Mouse (Mus musculus): Measurements from ENCODE around the gene Pkd1l2. TPM values are rescaled to one million over a fixed set of nuclear protein-coding genes. Genes with fewer than 3 reads are reported as not detected.
A peak's percentile ranks its signal among the peaks of the same experiment; 100 is the strongest.

Gene Pkd1l2
- polyA plus RNA-seq, 1 experiment from 2014 or later: not detected

DNA sequence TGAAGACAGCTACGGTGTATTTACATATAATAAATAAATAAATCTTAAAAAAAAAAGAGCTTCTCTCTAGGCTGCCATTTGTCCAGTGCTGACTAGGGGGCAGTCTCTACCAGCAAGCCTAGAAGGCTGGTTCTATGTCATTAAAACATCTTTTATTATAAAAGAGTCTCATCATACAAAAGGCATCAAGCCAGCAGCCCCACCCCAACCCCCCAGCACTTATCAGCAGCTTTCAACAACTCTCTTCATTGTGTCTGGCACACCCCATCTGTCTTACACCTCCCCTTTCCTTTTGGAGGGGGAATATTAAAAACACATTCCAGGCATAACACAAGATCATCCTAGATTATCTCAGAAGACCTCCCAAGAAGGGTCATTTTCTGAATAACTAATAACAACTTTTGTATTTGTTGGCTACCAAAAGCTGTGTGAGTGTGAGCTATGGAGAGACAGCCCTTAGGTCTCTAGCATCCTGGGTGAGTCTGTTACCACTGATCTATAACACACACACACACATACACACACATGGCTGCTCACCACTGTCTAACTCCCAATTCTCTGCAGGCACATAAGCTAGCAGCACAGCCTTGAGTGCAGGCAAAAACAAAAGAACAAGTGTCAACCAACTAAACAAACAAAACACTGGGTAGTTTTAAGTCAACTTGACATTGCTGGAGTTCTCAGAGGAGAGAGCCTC is 59.8 kb downstream of the Pkd1l2 start:
- WGBS: 65% methylated on average over 1 of the region's 1 CpGs
- ATAC-seq (ENCODE audit: insufficient number of reproducible peaks, insufficient read depth, low FRiP score, low TSS enrichment): no peak

DNA sequence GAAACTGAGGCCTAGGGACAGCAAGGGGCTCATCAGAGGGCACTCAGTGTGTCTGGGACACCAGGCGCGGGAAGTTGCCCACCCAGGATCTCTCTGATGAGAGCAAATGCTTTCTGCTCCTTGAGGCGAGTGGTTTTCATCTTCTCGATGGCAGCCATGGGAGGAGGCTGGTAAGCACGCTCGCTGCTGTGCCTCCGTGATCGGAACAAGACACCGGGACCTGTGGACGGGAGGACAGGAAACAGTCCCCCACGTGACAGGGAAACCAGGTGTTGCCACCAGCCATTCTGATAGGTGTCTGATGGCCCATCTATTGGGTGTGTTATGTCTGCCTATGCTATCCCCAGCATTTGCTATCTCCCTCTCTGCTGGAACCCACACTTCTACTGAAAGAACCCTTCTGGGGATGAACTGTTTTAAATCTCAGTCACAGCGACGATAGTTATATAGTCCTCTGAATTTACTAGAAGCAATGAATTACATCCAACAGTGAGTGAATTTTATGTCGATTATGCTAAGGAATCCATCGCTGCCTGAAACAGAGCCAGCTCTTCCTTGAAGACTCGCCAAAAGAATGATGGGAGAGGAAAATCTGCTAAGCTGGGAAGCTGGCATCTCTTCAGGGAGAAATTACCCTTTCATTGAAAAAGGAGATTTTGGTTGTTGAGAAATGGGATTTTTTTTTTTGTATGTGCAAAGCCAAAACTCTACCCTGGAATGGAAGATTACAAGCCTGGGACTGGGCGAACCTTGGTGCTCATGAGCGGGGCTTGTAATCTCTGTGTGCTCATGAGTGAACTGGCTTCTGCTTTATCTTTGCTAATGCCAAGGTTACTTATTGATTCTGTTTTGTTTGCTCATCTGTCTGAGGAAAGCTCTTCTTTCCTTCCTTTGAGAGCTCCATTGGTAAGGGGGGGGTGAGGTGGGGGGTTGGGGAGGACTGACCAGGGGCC is 62.6 kb downstream of the Pkd1l2 start:
- no peak for ATAC-seq (ENCODE audit: insufficient number of reproducible peaks, insufficient read depth, low FRiP score, low TSS enrichment)
- Histone ChIP-seq H3K27ac (no peak overlapping the region), H3K27me3 (peaks cover 4% of the 10 kb centered on the region; the same call in 1 of the 2 replicates), H3K4me3 (no peak overlapping the region), H3K9me3 (no peaks in the 10 kb centered on the region), H3K4me2 (replicated peaks) (no peak overlapping the region), H3K4me1 (no peaks in the 10 kb centered on the region), H3K9ac (no peak overlapping the region), H3K36me3 (no peaks in the 10 kb centered on the region)
- 84% methylated on average over 18 of the region's 18 CpGs for WGBS

More for the DNA sequence above, 59.8 kb downstream of the Pkd1l2 start:
- H3K4me3 ChIP-seq: no peak overlapping the region
- H3K36me3 ChIP-seq: no peaks in the 10 kb centered on the region
- H3K27ac ChIP-seq: no peak overlapping the region
- no peak overlapping the region for H3K4me2 ChIP-seq (replicated peaks)
- no peak overlapping the region for H3K9ac ChIP-seq
- no peaks in the 10 kb centered on the region for H3K9me3 ChIP-seq
- H3K27me3 ChIP-seq: peaks cover 4% of the 10 kb centered on the region; the same call in 1 of the 2 replicates
- H3K4me1 ChIP-seq: no peaks in the 10 kb centered on the region

DNA sequence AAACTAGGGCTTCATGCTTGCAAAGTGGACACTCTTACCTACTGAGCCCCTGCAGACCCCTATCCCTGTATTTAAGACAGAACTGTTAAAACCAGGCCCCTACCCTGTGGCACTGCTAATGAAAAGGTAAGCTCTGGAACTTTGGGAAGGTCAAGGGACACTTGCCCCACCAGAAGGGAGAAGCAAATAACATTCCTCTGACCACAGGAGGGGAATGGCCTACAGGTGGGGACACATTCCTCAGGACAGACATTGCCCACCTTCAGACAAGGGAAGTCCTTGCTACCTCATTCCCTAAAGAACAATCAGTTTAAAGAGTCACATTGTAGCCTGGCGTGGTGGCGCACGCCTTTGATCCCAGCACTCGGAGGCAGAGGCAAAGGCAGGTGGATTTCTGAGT is 64.4 kb downstream of the Pkd1l2 start:
- ATAC-seq (ENCODE audit: insufficient number of reproducible peaks, insufficient read depth, low FRiP score, low TSS enrichment): no peak
- Histone ChIP-seq H3K9ac (no peak overlapping the region), H3K9me3 (no peaks in the 10 kb centered on the region), H3K27ac (no peak overlapping the region), H3K4me1 (no peaks in the 10 kb centered on the region), H3K27me3 (peaks cover 4% of the 10 kb centered on the region; the same call in 1 of the 2 replicates), H3K36me3 (no peaks in the 10 kb centered on the region), H3K4me3 (no peak overlapping the region), H3K4me2 (replicated peaks) (no peak overlapping the region)
- WGBS: 94% methylated on average over 4 of the region's 4 CpGs

DNA sequence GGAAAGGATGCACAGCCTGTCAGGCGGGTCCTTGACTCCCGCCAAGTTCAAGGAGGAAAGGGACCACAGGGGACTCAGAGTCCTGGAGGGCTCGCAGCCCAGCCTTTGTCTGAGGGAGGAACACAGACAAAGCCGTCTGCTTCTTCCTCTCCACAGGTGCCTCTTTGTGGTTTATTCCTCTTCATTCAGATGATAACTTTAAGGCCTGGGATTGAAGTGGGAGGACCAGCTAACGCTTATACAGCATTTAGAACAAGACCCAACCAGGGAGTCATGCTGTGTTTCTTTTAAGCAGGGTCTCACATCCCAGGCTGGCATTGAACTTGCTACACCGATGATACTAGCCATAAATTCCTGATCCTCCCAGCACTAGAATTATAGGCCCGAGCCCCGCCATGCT is 65.2 kb downstream of the Pkd1l2 start:
- WGBS: 29% methylated on average over 8 of the region's 8 CpGs
- Histone ChIP-seq H3K36me3 (no peaks in the 10 kb centered on the region), H3K9me3 (no peaks in the 10 kb centered on the region), H3K27ac (no peak overlapping the region), H3K4me1 (no peaks in the 10 kb centered on the region), H3K9ac (no peak overlapping the region), H3K4me2 (replicated peaks) (no peak overlapping the region), H3K27me3 (peaks cover 4% of the 10 kb centered on the region; the same call in 1 of the 2 replicates), H3K4me3 (no peak overlapping the region)
- no peak for ATAC-seq (ENCODE audit: insufficient number of reproducible peaks, insufficient read depth, low FRiP score, low TSS enrichment)

DNA sequence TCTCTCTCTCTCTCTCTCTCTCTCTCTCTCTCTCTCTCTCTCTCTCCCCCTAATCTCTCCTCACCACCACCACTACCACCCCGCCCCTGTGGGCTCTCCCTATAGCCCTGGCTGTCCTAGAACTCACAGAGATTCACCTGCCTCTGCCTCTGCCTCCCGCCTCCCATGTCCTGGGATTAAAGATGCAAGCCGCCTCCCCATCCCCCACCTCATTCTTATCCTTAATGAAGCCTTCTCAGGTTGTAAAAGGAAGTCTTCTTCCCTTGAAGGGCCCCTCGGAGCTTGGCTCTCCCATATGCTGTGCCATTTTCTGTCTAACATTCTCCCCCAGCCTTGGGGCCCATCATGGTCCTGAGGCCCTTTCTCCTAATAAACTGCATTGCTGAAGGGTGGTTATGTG is 66.6 kb downstream of the Pkd1l2 start:
- WGBS: 78% methylated on average over 3 of the region's 4 CpGs
- H3K27me3 ChIP-seq: peaks cover 4% of the 10 kb centered on the region; the same call in 1 of the 2 replicates
- H3K27ac ChIP-seq: no peak overlapping the region
- H3K36me3 ChIP-seq: no peaks in the 10 kb centered on the region
- no peak overlapping the region for H3K4me2 ChIP-seq (replicated peaks)
- H3K9me3 ChIP-seq: no peaks in the 10 kb centered on the region
- H3K4me1 ChIP-seq: no peaks in the 10 kb centered on the region
- H3K4me3 ChIP-seq: no peak overlapping the region
- no peak overlapping the region for H3K9ac ChIP-seq
- ATAC-seq (ENCODE audit: insufficient number of reproducible peaks, insufficient read depth, low FRiP score, low TSS enrichment): no peak

DNA sequence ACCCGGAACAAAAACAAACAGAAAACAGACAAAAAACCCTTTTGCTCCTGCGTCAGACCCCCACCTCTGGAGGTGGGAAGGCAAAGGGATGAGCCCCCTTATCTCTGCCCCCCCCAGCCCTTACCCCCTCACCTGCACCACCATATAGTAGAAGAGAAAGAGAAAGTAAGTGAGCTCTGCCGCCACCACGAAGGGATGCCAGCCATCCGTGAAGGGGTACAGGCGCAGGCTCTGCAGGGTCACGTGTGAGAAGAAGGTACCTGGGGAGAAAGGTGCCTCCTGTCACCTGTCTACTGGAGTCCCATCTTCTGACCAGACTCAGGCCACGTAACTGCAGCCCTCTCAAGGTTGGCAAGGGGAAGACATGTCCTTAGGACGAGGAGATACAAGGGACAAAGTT is 70.9 kb downstream of the Pkd1l2 start:
- H3K27ac ChIP-seq: no peak overlapping the region
- H3K9ac ChIP-seq: no peak overlapping the region
- H3K27me3 ChIP-seq: no peaks in the 10 kb centered on the region
- no peak overlapping the region for H3K4me2 ChIP-seq (replicated peaks)
- H3K36me3 ChIP-seq: no peaks in the 10 kb centered on the region
- H3K9me3 ChIP-seq: no peaks in the 10 kb centered on the region
- 89% methylated on average over 9 of the region's 9 CpGs for WGBS
- no peak overlapping the region for H3K4me3 ChIP-seq
- ATAC-seq (ENCODE audit: insufficient number of reproducible peaks, insufficient read depth, low FRiP score, low TSS enrichment): no peak
- H3K4me1 ChIP-seq: no peaks in the 10 kb centered on the region

DNA sequence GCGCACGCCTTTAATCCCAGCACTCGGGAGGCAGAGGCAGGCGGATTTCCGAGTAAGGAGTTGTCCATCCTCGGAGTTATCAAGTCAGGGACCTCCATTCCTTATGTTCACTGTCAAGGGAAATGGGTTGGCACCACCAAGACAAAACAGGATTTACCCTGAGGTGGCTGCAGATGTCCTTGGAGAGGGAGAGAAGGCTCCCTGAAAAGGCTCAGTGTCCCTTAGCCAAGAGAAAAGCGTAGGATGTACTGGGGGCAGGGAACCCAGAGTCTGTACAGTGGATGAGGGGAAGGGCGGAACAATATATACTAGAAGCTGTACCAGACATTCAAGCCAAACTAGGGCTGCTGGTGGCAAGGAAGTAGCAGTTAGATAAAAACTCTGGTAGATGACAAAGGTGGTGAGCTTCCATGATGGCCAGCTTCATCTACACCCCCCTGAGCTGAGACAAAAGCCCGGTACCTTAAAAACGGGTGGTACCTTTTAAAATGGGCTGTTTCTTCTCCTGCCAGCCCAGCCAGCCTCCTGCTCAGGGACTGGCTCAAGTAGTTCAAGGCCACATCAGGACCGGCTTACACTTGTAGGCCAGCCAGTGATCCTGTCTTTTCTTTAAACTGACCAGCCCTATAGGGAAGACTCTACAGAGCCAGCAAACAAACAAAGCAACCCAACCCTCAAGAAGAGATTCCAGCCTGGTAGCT is 88.1 kb downstream of the Pkd1l2 start:
- H3K9ac ChIP-seq: peak overlapping the region; percentile 49
- no peak for ATAC-seq (ENCODE audit: insufficient number of reproducible peaks, insufficient read depth, low FRiP score, low TSS enrichment)
- WGBS: 67% methylated on average over 11 of the region's 11 CpGs

DNA sequence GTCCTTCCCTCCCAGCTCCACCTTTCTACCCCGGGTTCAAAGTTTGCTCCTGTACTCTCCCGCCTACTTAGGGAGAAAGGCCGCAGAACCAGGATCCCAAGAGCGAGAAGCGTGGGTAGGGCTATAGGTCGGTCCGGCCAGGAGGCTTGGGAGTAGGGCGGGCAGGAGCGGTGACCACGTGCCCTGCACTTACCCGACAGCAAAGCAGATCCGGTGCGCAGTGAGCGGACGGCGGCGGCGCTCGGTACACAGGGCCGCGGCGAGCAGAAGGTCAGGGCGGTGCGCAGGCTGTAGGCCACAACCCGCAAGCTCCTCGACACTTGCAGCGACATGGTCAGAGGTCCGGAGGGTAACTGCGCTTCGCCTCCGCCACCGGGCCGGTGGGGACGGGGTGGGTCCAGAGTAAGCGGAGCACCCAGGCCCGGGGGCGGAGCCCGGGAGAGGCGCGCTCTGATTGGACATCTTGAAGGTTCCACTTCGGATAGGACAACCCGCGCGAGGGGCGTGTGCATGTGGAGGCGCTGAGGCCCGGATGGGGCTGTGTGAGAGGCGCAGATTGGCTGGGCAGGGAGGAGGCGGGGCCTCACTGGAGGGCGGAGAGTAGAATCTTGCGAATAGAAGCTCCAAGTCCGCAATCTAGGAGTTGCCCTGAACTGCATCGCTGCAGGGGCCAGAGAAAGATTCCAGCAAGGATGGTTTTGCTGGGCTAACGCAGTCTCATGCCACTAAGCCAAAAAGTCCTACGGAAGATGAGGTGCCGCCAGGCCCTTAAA is 89.0 kb downstream of the Pkd1l2 start, which contains the start of gene Gcsh:
Gcsh (minus strand) TSS at position 443 of the 773 bp plus-strand sequence.
- under 1% methylated on average over 56 of the region's 56 CpGs for WGBS
- Histone ChIP-seq H3K4me3 (peak within 1 kb of the TSS; percentile 62), H3K27me3 (no peaks in the 10 kb centered on the region), H3K27ac (peak within 1 kb of the TSS; percentile 79), H3K9me3 (no peaks in the 10 kb centered on the region), H3K9ac (peak within 1 kb of the TSS; percentile 55), H3K4me1 (peaks cover 8% of the 10 kb centered on the region; the same call in 1 of the 2 replicates), H3K36me3 (0 out of 2 replicates have a peak, but pooled peaks cover 2% of the 10 kb centered on the region), H3K4me2 (replicated peaks) (peak within 1 kb of the TSS; percentile 54)
- ATAC-seq (ENCODE audit: insufficient number of reproducible peaks, insufficient read depth, low FRiP score, low TSS enrichment): peak; percentile 100

More for the DNA sequence above, 88.1 kb downstream of the Pkd1l2 start:
- Histone ChIP-seq H3K27ac (peak overlapping the region; percentile 79; the same call in 1 of the 2 replicates), H3K4me2 (replicated peaks) (peak overlapping the region; percentile 54), H3K36me3 (0 out of 2 replicates have a peak, but pooled peaks cover 2% of the 10 kb centered on the region), H3K4me3 (peak overlapping the region; percentile 62), H3K27me3 (no peaks in the 10 kb centered on the region), H3K4me1 (peaks cover 8% of the 10 kb centered on the region; the same call in 1 of the 2 replicates), H3K9me3 (no peaks in the 10 kb centered on the region)

DNA sequence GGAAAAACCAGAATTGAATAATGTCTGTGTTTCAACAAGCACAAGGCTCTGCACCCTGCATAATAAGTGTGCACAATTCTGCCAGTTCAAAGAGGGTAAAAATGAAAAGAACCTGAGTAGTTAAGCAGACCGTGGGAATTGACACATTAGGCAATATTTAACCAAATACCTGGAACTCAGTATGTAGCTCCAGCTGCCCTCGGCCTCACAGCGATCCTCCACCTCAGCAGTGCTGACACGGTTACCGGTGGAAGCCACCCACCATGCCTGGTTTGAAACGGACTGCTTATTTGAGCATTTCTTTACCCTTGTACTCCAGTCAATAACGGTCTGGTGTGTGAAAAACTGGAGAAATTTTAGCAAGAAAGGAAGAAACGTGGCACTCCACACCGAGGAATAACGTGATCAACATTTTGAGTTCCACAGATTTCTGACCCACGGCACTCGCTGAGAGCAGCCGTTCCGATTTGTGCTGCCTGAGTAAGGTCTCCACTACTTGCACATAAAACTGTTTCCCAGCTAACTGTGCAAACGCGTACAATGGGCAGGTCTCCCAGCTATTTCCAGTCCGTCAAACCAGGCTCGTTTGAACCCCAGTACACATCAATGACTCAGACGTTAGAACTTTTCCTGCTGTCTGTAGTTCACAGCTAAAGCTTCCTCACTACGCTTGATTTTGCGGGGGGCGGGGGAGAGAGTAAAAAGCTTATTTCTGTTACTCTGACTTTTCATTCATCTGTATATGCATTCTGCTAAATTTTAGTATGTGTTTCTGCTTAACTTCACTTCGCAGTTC is 89.9 kb downstream of the Pkd1l2 start:
- H3K9me3 ChIP-seq: no peaks in the 10 kb centered on the region
- no peak overlapping the region for H3K27ac ChIP-seq
- peaks cover 8% of the 10 kb centered on the region; the same call in 1 of the 2 replicates for H3K4me1 ChIP-seq
- ATAC-seq (ENCODE audit: insufficient number of reproducible peaks, insufficient read depth, low FRiP score, low TSS enrichment): no peak
- 13% methylated on average over 23 of the region's 23 CpGs for WGBS
- H3K4me2 ChIP-seq (replicated peaks): peak overlapping the region; percentile 54
- no peaks in the 10 kb centered on the region for H3K27me3 ChIP-seq
- H3K4me3 ChIP-seq: peak overlapping the region; percentile 62
- 0 out of 2 replicates have a peak, but pooled peaks cover 3% of the 10 kb centered on the region for H3K36me3 ChIP-seq
- peak overlapping the region; percentile 55 for H3K9ac ChIP-seq

DNA sequence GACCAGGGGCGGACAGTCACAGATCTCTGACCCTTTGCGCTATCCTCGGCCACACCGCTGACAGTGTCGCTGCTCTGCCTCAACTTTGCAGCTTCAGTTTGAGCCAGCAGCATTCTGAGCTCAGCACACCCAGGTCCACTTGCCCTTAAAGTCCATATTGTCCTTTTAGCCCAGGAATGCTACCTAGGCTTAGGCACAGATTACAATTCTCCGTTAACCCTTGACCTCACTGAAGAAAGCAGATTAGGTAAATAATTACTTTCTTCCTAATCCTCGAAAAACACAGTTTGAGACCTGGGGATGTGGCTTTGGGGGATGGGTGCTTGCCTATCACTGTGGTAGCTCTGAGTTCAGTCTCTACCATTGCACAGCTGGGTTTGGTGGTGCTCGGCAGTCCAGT is 91.0 kb downstream of the Pkd1l2 start:
- Histone ChIP-seq H3K27ac (no peak overlapping the region), H3K9me3 (no peaks in the 10 kb centered on the region), H3K9ac (no peak overlapping the region), H3K4me1 (peaks cover 8% of the 10 kb centered on the region; the same call in 1 of the 2 replicates), H3K4me2 (replicated peaks) (no peak overlapping the region), H3K4me3 (no peak overlapping the region), H3K36me3 (peaks cover 14% of the 10 kb centered on the region; the same call in 1 of the 2 replicates), H3K27me3 (no peaks in the 10 kb centered on the region)
- no peak for ATAC-seq (ENCODE audit: insufficient number of reproducible peaks, insufficient read depth, low FRiP score, low TSS enrichment)
- WGBS: 82% methylated on average over 8 of the region's 8 CpGs
